Mouse (Mus musculus) ES-E14 (cell line): ENCODE results near the gene Amhr2.

Source experiments
- CHD2 ChIP-seq: IDR thresholded peaks from 2 replicates; pipeline ENCODE4 v1.6.1; 2014; ENCODE audit warnings: mild to moderate bottlenecking, low read depth, low read length, inconsistent platforms
- HCFC1 ChIP-seq: IDR thresholded peaks from 2 replicates; pipeline ENCODE4 v1.6.1; 2012; ENCODE audit warnings: low read length, inconsistent platforms, borderline replicate concordance; ENCODE audit not compliant: insufficient read depth
- MAFK ChIP-seq: IDR thresholded peaks from 2 replicates; pipeline ENCODE4 v1.6.1; 2014; ENCODE audit warnings: mild to moderate bottlenecking, low read depth, low read length, inconsistent platforms; ENCODE audit not compliant: insufficient read depth
- ZC3H11A ChIP-seq: IDR thresholded peaks from 2 replicates; pipeline ENCODE4 v1.6.1; 2012; ENCODE audit warnings: low read depth, mild to moderate bottlenecking, inconsistent platforms, low read length, borderline replicate concordance
- ZNF384 ChIP-seq: IDR thresholded peaks from 2 replicates; pipeline ENCODE4 v1.6.1; 2012; ENCODE audit warnings: low read depth, low read length, inconsistent platforms

DNA sequence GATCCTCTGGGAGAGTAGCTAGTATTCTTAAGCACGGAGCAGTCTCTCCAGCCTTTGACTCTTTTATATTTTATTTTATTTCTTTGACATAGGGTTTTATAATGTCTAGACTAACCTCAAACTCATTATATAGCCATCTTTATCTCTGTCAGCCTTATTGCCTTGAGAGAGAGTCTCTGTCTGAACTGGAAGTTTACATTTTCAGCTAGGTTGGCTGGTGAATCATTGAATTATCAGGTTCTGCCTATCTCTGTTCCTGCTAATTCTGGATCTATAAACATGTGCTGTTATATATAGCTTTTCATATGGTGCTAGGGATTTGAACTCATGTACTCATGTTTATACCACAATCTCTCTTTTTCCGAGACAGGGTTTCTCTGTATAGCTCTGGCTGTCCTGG lies 27.6 kb upstream of the Amhr2 start:
- no peak for TF ChIP-seq ZNF384
- no peak for TF ChIP-seq ZC3H11A
- no peak for TF ChIP-seq CHD2
- no peak for TF ChIP-seq MAFK
- no peak for TF ChIP-seq HCFC1
